ENCODE assay signal across 8 mouse cellular contexts in the genomic region with DNA sequence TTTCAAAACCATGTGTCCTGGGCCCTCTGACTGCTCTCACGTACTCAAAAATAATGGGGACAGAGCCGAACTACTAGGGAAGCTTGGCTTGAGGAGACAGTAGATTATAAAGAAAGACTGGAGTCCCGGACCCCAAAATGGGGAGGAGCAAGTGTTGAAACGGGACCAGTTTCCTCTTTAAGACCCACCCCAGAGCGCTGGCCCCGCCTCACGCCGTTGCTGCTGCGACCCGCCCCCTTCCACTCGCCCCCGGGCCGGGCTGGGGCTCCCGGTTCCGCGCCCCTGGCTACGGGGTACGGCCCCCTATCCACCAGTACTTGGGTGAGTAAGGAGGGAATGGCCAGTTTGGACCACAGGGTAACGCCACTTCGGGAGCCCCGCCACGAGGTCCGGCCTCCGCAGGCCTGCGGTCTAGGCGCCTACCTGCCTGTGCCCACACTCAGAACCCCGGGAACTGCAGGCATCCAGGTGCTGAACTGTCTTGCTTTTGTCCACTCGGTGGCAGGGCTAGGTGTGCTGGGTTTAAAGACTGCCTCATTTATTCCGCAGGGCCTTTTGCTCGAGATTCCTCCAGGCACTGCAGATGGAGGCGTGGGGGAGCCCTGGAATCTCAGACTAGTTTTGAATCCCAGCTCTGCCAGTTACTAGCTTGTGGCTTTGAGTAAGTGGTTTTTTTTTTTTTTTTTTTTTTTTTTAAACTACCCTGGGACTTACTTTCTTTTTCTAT. TPM values are rescaled to one million over a fixed set of nuclear protein-coding genes. Genes with fewer than 3 reads are reported as not detected.
DNase-seq lines count a peak whose midpoint lies in the region; ATAC-seq and TF ChIP-seq lines count a peak whose summit lies in the region.

No protein-coding gene starts in this region.

- peak overlapping the region; percentile 66 for H3K9ac ChIP-seq in embryonic facial prominence, embryonic 15.5 days
- H3K9ac ChIP-seq in liver, embryonic 14.5 days (replicated peaks): peak overlapping the region; percentile 73
- peak overlapping the region; percentile 82 for H3K9ac ChIP-seq in stomach, postnatal 0 days (ENCODE audit: low read length)

- DNase-seq in B cell, adult 2 months: peak; percentile 63 to 65
- DNase-seq in adrenal gland, postnatal 25 days: peak; percentile 80
- DNase-seq in heart, embryonic 10.5 days (ENCODE audit: low spot score): peak; percentile 86
- peak; percentile 72 for DNase-seq in kidney, adult 9 months
- DNase-seq in liver, embryonic 14.5 days (ENCODE audit: low read depth in 3 of 3, low spot score in 3 of 3): peak in 1 of 3 experiments; percentile 41
- peak; percentile 69 for DNase-seq in neural tube, embryonic 10.5 days (ENCODE audit: extremely low spot score, low spot score)
- DNase-seq in stomach, postnatal 0 days (ENCODE audit: low spot score): peak; percentile 70

- WGBS in embryonic facial prominence, embryonic 15.5 days: 1% methylated on average over 31 of the region's 31 CpGs
- 2% methylated on average over 31 of the region's 31 CpGs for WGBS in heart, embryonic 10.5 days
- 3% methylated on average over 31 of the region's 31 CpGs for WGBS in liver, embryonic 14.5 days (ENCODE audit: insufficient replicate concordance)
- 1% methylated on average over 31 of the region's 31 CpGs for WGBS in stomach, postnatal 0 days

- H3K4me2 ChIP-seq in embryonic facial prominence, embryonic 15.5 days (replicated peaks): peak overlapping the region; percentile 72
- H3K4me2 ChIP-seq in liver, embryonic 14.5 days (ENCODE audit: low read depth): peak overlapping the region; percentile 82
- H3K4me2 ChIP-seq in stomach, postnatal 0 days (replicated peaks; ENCODE audit: low read depth): peak overlapping the region; percentile 81

- H3K27me3 ChIP-seq in embryonic facial prominence, embryonic 15.5 days: no peaks in the 10 kb centered on the region
- no peaks in the 10 kb centered on the region for H3K27me3 ChIP-seq in heart, embryonic 10.5 days (ENCODE audit: insufficient read depth, poor library complexity, severe bottlenecking)
- H3K27me3 ChIP-seq in liver, embryonic 14.5 days (ENCODE audit: control insufficient read depth, insufficient read depth, low read length): no peaks in the 10 kb centered on the region
- H3K27me3 ChIP-seq in stomach, postnatal 0 days (ENCODE audit: control insufficient read depth, insufficient read depth, low read length): no peaks in the 10 kb centered on the region

- no peak for TF ChIP-seq CTCF in liver, embryonic 14.5 days (IDR thresholded peaks at IDR 0.05; ENCODE audit: low read depth)
- TF ChIP-seq CTCF in stomach, postnatal 0 days (IDR thresholded peaks at IDR 0.05; ENCODE audit: low read depth): no peak; the same call in 1 of the 2 replicates

- TF ChIP-seq EP300 in liver, embryonic 14.5 days (IDR thresholded peaks at IDR 0.05; ENCODE audit: low read depth): no peak
- TF ChIP-seq EP300 in stomach, postnatal 0 days (optimal IDR thresholded peaks at IDR 0.05): no peak

- peak overlapping the region; percentile 85 for H3K27ac ChIP-seq in embryonic facial prominence, embryonic 15.5 days (replicated peaks)
- peak overlapping the region; percentile 86 for H3K27ac ChIP-seq in heart, embryonic 10.5 days
- no peak overlapping the region for H3K27ac ChIP-seq in liver, embryonic 14.5 days
- peak overlapping the region; percentile 89 for H3K27ac ChIP-seq in stomach, postnatal 0 days (replicated peaks)

- H3K4me1 ChIP-seq in embryonic facial prominence, embryonic 15.5 days: peaks cover 5% of the 10 kb centered on the region; the same call in 1 of the 2 replicates
- peaks cover 3% of the 10 kb centered on the region; the same call in 1 of the 2 replicates for H3K4me1 ChIP-seq in heart, embryonic 10.5 days
- H3K4me1 ChIP-seq in liver, embryonic 14.5 days (replicated peaks; ENCODE audit: control insufficient read depth in 2 of 2, insufficient read depth in 2 of 2, low read length in 1 of 2): peaks cover 0 to 2% of the 10 kb centered on the region in 2 experiments; a peak in 1 of 4 replicates
- H3K4me1 ChIP-seq in stomach, postnatal 0 days (replicated peaks; ENCODE audit: control insufficient read depth, insufficient read depth): no peaks in the 10 kb centered on the region

- no peaks in the 10 kb centered on the region for H3K9me3 ChIP-seq in embryonic facial prominence, embryonic 15.5 days (replicated peaks)
- H3K9me3 ChIP-seq in heart, embryonic 10.5 days: no peaks in the 10 kb centered on the region
- no peaks in the 10 kb centered on the region for H3K9me3 ChIP-seq in liver, embryonic 14.5 days (ENCODE audit: control insufficient read depth, low read length)
- no peaks in the 10 kb centered on the region for H3K9me3 ChIP-seq in stomach, postnatal 0 days (ENCODE audit: control insufficient read depth, low read length)

- ATAC-seq in embryonic facial prominence, embryonic 15.5 days (ENCODE audit: insufficient number of reproducible peaks, low FRiP score, low TSS enrichment, low read depth): peak; percentile 88
- ATAC-seq in liver, embryonic 14.5 days (ENCODE audit: insufficient read depth): peak; percentile 73
- peak; percentile 63 for ATAC-seq in stomach, postnatal 0 days (ENCODE audit: low FRiP score, low TSS enrichment)

- H3K4me3 ChIP-seq in embryonic facial prominence, embryonic 15.5 days (replicated peaks): peak overlapping the region; percentile 65
- peak overlapping the region; percentile 76 for H3K4me3 ChIP-seq in heart, embryonic 10.5 days
- H3K4me3 ChIP-seq in liver, embryonic 14.5 days (ENCODE audit: insufficient read depth in 1 of 2, low read depth in 2 of 2, low read length in 2 of 2): peak overlapping the region; percentile 69 to 91
- peak overlapping the region; percentile 74 for H3K4me3 ChIP-seq in stomach, postnatal 0 days (ENCODE audit: low read depth, low read length)

- peaks cover 8% of the 10 kb centered on the region; the same call in 1 of the 2 replicates for H3K36me3 ChIP-seq in embryonic facial prominence, embryonic 15.5 days
- 0 out of 2 replicates have a peak, but pooled peaks cover 3% of the 10 kb centered on the region for H3K36me3 ChIP-seq in heart, embryonic 10.5 days
- no peaks in the 10 kb centered on the region for H3K36me3 ChIP-seq in liver, embryonic 14.5 days (replicated peaks; ENCODE audit: control insufficient read depth, insufficient read depth, low read depth)
- no peaks in the 10 kb centered on the region for H3K36me3 ChIP-seq in stomach, postnatal 0 days (ENCODE audit: control insufficient read depth, insufficient read depth, low read length)

RNA-seq across cellular contexts. Expression of a gene that starts 13.0 kb away (rescaled TPM):
- 82.3 and 110 TPM in 2 replicates for total RNA-seq in adrenal gland, postnatal 25 days (2021)
- polyA plus RNA-seq in embryonic facial prominence, embryonic 15.5 days (2015; fragmentation: Nextera tagmentation; extraction: Ambion mirVana): 94.2 and 94.5 TPM in 2 replicates
- polyA plus RNA-seq in heart, embryonic 10.5 days (2016; fragmentation: Nextera tagmentation; extraction: Ambion mirVana): 49.0 and 54.0 TPM in 2 replicates
- 14.5 and 15.4 TPM in 2 replicates for polyA plus RNA-seq in liver, embryonic 14.5 days (2012; rRNA removed)
- 18.0 and 20.2 TPM in 2 replicates for polyA plus RNA-seq in liver, embryonic 14.5 days (2014; fragmentation: Nextera tagmentation; extraction: Ambion mirVana)
- 88.2 and 89.6 TPM in 2 replicates for polyA plus RNA-seq in stomach, postnatal 0 days (2015; fragmentation: Nextera tagmentation; extraction: Ambion mirVana)

RNA-seq across cellular contexts. Expression of a gene that starts 13.0 kb away (rescaled TPM):
- total RNA-seq in adrenal gland, postnatal 25 days (2021): 60.8 and 61.0 TPM in 2 replicates
- 29.4 and 31.8 TPM in 2 replicates for polyA plus RNA-seq in embryonic facial prominence, embryonic 15.5 days (2015; fragmentation: Nextera tagmentation; extraction: Ambion mirVana)
- 36.6 and 36.7 TPM in 2 replicates for polyA plus RNA-seq in heart, embryonic 10.5 days (2016; fragmentation: Nextera tagmentation; extraction: Ambion mirVana)
- 7.0 and 8.8 TPM in 2 replicates for polyA plus RNA-seq in liver, embryonic 14.5 days (2012; rRNA removed)
- 16.3 and 17.4 TPM in 2 replicates for polyA plus RNA-seq in liver, embryonic 14.5 days (2014; fragmentation: Nextera tagmentation; extraction: Ambion mirVana)
- 12.1 and 12.3 TPM in 2 replicates for polyA plus RNA-seq in stomach, postnatal 0 days (2015; fragmentation: Nextera tagmentation; extraction: Ambion mirVana)

RNA-seq across cellular contexts. Expression of a gene that starts 32.9 kb away (rescaled TPM):
- total RNA-seq in adrenal gland, postnatal 25 days (2021): 58.9 and 59.7 TPM in 2 replicates
- 69.9 and 70.3 TPM in 2 replicates for polyA plus RNA-seq in embryonic facial prominence, embryonic 15.5 days (2015; fragmentation: Nextera tagmentation; extraction: Ambion mirVana)
- polyA plus RNA-seq in heart, embryonic 10.5 days (2016; fragmentation: Nextera tagmentation; extraction: Ambion mirVana): 42.8 and 48.9 TPM in 2 replicates
- polyA plus RNA-seq in liver, embryonic 14.5 days (2012; rRNA removed): 31.4 and 35.9 TPM in 2 replicates
- polyA plus RNA-seq in liver, embryonic 14.5 days (2014; fragmentation: Nextera tagmentation; extraction: Ambion mirVana): 53.4 and 55.6 TPM in 2 replicates
- polyA plus RNA-seq in stomach, postnatal 0 days (2015; fragmentation: Nextera tagmentation; extraction: Ambion mirVana): 52.1 and 53.1 TPM in 2 replicates

RNA-seq across cellular contexts. Expression of a gene that starts 44.6 kb away (rescaled TPM):
- 52.4 and 65.8 TPM in 2 replicates for total RNA-seq in adrenal gland, postnatal 25 days (2021)
- 39.9 and 42.1 TPM in 2 replicates for polyA plus RNA-seq in embryonic facial prominence, embryonic 15.5 days (2015; fragmentation: Nextera tagmentation; extraction: Ambion mirVana)
- 15.1 and 16.6 TPM in 2 replicates for polyA plus RNA-seq in heart, embryonic 10.5 days (2016; fragmentation: Nextera tagmentation; extraction: Ambion mirVana)
- 6.9 and 7.9 TPM in 2 replicates for polyA plus RNA-seq in liver, embryonic 14.5 days (2012; rRNA removed)
- 9.3 and 11.2 TPM in 2 replicates for polyA plus RNA-seq in liver, embryonic 14.5 days (2014; fragmentation: Nextera tagmentation; extraction: Ambion mirVana)
- polyA plus RNA-seq in stomach, postnatal 0 days (2015; fragmentation: Nextera tagmentation; extraction: Ambion mirVana): 26.4 and 29.5 TPM in 2 replicates
